Mouse (Mus musculus): ENCODE results near the gene Slc22a14.

Gene Slc22a14

GRCm38 (mm10) chr9:119144696-119145095 is 220.7 kb downstream of the Slc22a14 start:
- DNase-seq (ENCODE audit: low spot score in 2 of 2): no peak

GRCm38 (mm10) chr9:119143372-119143771 is 222.0 kb downstream of the Slc22a14 start:
- no peak for DNase-seq (ENCODE audit: low spot score in 2 of 2)

- no peak for DNase-seq (ENCODE audit: low spot score in 2 of 2)
Measured at GRCm38 (mm10) chr9:119142066-119142465, 223.3 kb downstream of the Slc22a14 start.

GRCm38 (mm10) chr9:119138836-119139235 is 226.5 kb downstream of the Slc22a14 start:
- no peak for DNase-seq (ENCODE audit: low spot score in 2 of 2)

- no peak for DNase-seq (ENCODE audit: low spot score in 2 of 2)
Measured at GRCm38 (mm10) chr9:119130692-119131091, 234.7 kb downstream of the Slc22a14 start.

- no peak for DNase-seq (ENCODE audit: low spot score in 2 of 2)
Measured at GRCm38 (mm10) chr9:119128436-119129181, 236.7 kb downstream of the Slc22a14 start.

GRCm38 (mm10) chr9:119122596-119123369 is 242.6 kb downstream of the Slc22a14 start:
- no peak for DNase-seq (ENCODE audit: low spot score in 2 of 2)

GRCm38 (mm10) chr9:119120168-119120560 is 245.2 kb downstream of the Slc22a14 start:
- no peak for DNase-seq (ENCODE audit: low spot score in 2 of 2)
